Mouse (Mus musculus) induced T-regulatory cell, adult 2 months (primary cell): Measurements from ENCODE around the gene Hdgfl2.
"Not testable (repeated sequence)": the region's sequence is repeated elsewhere in the genome, so short reads cannot be mapped to it uniquely, and the experiment has no call there.

Experiments
- DNase-seq: peaks from one replicate; pipeline ENCODE4 v3.0.0-alpha.2; 2012; ENCODE audit warnings: low read depth

Gene Hdgfl2

GRCm38 (mm10) chr17:56106436-56106835, 27.0 kb downstream of the Hdgfl2 start:
- not testable (repeated sequence) for DNase-seq

GRCm38 (mm10) chr17:56106981-56107380, 27.5 kb downstream of the Hdgfl2 start:
- no peak for DNase-seq

- DNase-seq = no peak
Observed at GRCm38 (mm10) chr17:56107736-56108135, 28.3 kb downstream of the Hdgfl2 start.

GRCm38 (mm10) chr17:56108334-56109044, 29.1 kb downstream of the Hdgfl2 start:
- no peak for DNase-seq

- no peak for DNase-seq
Observed at GRCm38 (mm10) chr17:56109219-56110051, 30.0 kb downstream of the Hdgfl2 start, which contains the start of gene Plin4. Gene Plin4 (minus strand): TSS chr17:56109803.

- no peak for DNase-seq
Observed at GRCm38 (mm10) chr17:56110571-56110970, 31.1 kb downstream of the Hdgfl2 start.

GRCm38 (mm10) chr17:56111021-56111420, 31.6 kb downstream of the Hdgfl2 start:
- no peak for DNase-seq

GRCm38 (mm10) chr17:56111864-56112263, 32.4 kb downstream of the Hdgfl2 start:
- DNase-seq = peak; percentile 82

GRCm38 (mm10) chr17:56112743-56113142, 33.3 kb downstream of the Hdgfl2 start:
- no peak for DNase-seq

- no peak for DNase-seq
Observed at GRCm38 (mm10) chr17:56116193-56116592, 36.8 kb downstream of the Hdgfl2 start.

- DNase-seq = peak; percentile 44
Observed at GRCm38 (mm10) chr17:56117251-56117710, 37.8 kb downstream of the Hdgfl2 start, which contains the start of gene Plin5. Gene Plin5 (minus strand): TSS chr17:56117596.

GRCm38 (mm10) chr17:56119431-56119830, 40.0 kb downstream of the Hdgfl2 start:
- no peak for DNase-seq

GRCm38 (mm10) chr17:56119981-56120880, 40.8 kb downstream of the Hdgfl2 start:
- no peak for DNase-seq

- DNase-seq = no peak
Observed at GRCm38 (mm10) chr17:56121826-56122225, 42.4 kb downstream of the Hdgfl2 start, which contains the start of gene Lrg1. Gene Lrg1 (minus strand): TSS chr17:56122001.

GRCm38 (mm10) chr17:56123161-56123560, 43.7 kb downstream of the Hdgfl2 start:
- no peak for DNase-seq

- no peak for DNase-seq
Observed at GRCm38 (mm10) chr17:56123681-56124340, 44.4 kb downstream of the Hdgfl2 start.

GRCm38 (mm10) chr17:56124377-56125275, 45.2 kb downstream of the Hdgfl2 start:
- DNase-seq = peak; percentile 83

- no peak for DNase-seq
Observed at GRCm38 (mm10) chr17:56125276-56125630, 45.8 kb downstream of the Hdgfl2 start.

GRCm38 (mm10) chr17:56126175-56126574, 46.7 kb downstream of the Hdgfl2 start:
- DNase-seq = no peak

- DNase-seq = no peak
Observed at GRCm38 (mm10) chr17:56128246-56128645, 48.8 kb downstream of the Hdgfl2 start.
